Mouse (Mus musculus) small intestine, adult 2 months (tissue): Measurements from ENCODE around the gene Hmgn2.
"Not testable (repeated sequence)": the region's sequence is repeated elsewhere in the genome, so short reads cannot be mapped to it uniquely, and the experiment has no call there.

Experiments
- CTCF ChIP-seq: fragments of 200-500 bp; IDR thresholded peaks from 2 replicates; pipeline ENCODE4 v1.5.1; 2012; ENCODE audit warnings: low read depth, mild to moderate bottlenecking, control low read depth, inconsistent platforms, low read length, moderate library complexity, mixed read lengths; ENCODE audit not compliant: insufficient replicate concordance, insufficient read length; ENCODE audit errors: extremely low read depth
- POLR2A ChIP-seq: fragments of 200-500 bp; IDR thresholded peaks from 2 replicates; pipeline ENCODE4 v1.6.1; 2012; ENCODE audit warnings: low read depth, mild to moderate bottlenecking, control low read depth, inconsistent platforms, low read length, moderate library complexity

DNA sequence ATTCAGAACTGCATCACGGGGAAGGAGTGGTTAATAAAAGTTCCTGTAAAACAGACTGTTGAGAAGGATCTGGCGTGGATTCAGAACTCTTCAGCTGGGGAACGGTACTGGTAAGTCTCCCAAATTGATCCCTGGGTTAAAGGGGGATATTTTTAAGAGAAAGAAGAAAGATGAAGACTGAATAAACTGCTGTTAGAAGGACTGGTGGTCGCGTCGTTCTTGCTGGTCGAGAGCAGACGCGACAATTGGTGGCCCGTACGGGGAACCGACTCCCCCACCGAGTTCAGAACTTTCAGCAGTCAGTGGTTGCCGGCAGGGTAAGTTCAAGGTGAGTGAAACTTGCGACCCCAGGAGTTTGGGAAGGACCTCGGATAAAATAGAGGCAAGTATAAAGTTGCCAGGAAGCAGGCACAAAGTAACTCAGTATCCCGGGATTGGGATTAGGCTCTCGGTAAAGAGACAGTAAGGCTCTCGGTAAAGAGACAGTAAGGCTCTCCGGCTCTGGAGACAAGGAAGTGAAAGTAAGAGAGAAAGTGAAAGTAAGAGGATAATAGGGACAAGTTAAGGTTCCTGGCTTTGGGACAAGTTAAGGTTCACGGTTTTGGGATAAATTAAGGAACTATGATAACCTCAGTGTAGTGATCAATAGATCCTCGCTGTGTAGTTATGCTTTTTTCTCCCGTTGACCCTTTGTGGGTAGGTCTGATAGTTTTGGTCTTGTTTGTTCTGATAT is 50.2 kb downstream of the Hmgn2 start:
- not testable (repeated sequence) for TF ChIP-seq POLR2A, CTCF
